Mouse (Mus musculus): ENCODE data around the gene Siva1. TPM values are rescaled to one million over a fixed set of nuclear protein-coding genes. Genes with fewer than 3 reads are reported as not detected.
A peak's percentile ranks its signal among the peaks of the same experiment; 100 is the strongest.

Gene Siva1
- 117 and 139 TPM in 2 replicates for polyA plus RNA-seq (2015; fragmentation: Nextera tagmentation; extraction: Ambion mirVana)

DNA sequence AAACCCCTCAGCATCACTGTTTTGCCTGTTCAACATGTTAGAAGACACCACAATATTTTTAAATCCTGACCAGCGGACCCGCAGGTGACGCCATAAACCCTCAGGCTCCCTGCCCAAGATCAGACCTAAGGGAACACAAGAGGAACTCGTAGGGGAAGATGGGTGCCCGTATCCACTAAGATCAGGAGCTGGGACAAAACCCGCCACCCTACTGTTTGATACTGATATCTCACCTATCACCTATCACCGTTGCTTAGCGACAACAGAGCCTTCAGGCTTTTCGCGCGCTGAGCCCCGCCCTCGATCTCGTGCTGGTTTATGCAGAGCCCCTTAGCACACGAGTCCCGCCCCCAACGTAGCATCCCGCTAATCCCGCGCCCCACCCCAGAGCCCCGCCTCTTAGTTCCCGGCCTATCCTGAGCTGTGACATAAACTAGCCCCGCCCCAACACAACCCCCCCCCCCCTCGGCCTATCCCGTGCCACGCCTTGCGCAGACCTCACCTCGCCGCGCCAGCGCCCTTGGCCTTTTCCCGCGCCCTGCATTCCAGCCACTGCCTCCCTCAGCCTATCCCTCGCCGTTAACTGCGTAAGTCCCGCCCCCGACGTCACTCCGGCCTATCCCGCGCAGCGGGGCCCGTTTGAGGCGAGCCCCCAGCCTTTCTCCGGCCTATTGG is at the start of gene Siva1:
TSS of gene Siva1 (plus strand) at position 500 of the 675 bp plus-strand sequence.
- Histone ChIP-seq H3K9me3 (replicated peaks; ENCODE audit: control insufficient read depth, low read length) (no peaks in the 10 kb centered on the region), H3K27me3 (ENCODE audit: control insufficient read depth, insufficient read depth, low read length) (no peaks in the 10 kb centered on the region), H3K36me3 (ENCODE audit: control insufficient read depth, insufficient read depth) (peaks cover 20% of the 10 kb centered on the region), H3K4me3 (ENCODE audit: low read length) (peak within 1 kb of the TSS; percentile 92), H3K4me1 (ENCODE audit: control insufficient read depth, insufficient read depth, low read length) (peaks cover 16% of the 10 kb centered on the region), H3K9ac (ENCODE audit: low read length) (peak within 1 kb of the TSS; percentile 92), H3K27ac (ENCODE audit: low read length) (peak within 1 kb of the TSS; percentile 89), H3K4me2 (ENCODE audit: low read depth, low read length) (peak within 1 kb of the TSS; percentile 95)
- peak; percentile 97 for ATAC-seq (replicated peaks; ENCODE audit: extremely low read depth, insufficient read depth, low FRiP score)
- WGBS, result 1% methylated on average over 45 of the region's 46 CpGs

DNA sequence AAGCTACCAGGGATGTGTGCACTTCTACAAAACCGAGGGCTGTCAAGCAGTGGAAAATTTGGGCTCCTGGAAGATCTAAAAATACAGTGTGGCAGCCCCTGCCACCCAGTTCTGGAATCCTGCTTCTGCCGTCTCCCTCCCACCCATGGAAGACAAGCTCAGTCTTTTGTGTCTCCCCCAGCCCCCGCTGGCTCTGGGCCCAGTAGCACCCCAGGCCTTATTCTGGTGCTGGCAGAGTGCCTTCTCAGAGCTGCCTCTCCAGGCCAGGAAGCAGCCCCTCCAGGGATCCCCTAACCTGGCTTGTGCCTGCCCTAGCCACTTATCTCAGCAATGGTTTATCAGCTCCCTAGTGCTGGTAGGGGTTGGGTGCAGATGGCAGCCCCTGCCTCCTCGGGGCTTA is 49.5 kb upstream of the Siva1 start:
- Histone ChIP-seq H3K4me1 (ENCODE audit: control insufficient read depth, insufficient read depth, low read length) (peaks cover 48% of the 10 kb centered on the region), H3K4me2 (ENCODE audit: low read depth, low read length) (peak overlapping the region; percentile 0; the same call in 1 of the 2 replicates), H3K9me3 (replicated peaks; ENCODE audit: control insufficient read depth, low read length) (no peaks in the 10 kb centered on the region), H3K4me3 (ENCODE audit: low read length) (no peak overlapping the region), H3K9ac (ENCODE audit: low read length) (peak overlapping the region; percentile 8; the same call in 1 of the 2 replicates), H3K27ac (ENCODE audit: low read length) (peak overlapping the region; percentile 57), H3K36me3 (ENCODE audit: control insufficient read depth, insufficient read depth) (no peaks in the 10 kb centered on the region), H3K27me3 (ENCODE audit: control insufficient read depth, insufficient read depth, low read length) (no peaks in the 10 kb centered on the region)
- 0 out of 2 replicates have a peak, but pooled peaks have one; percentile 11 for ATAC-seq (replicated peaks; ENCODE audit: extremely low read depth, insufficient read depth, low FRiP score)
- WGBS, result 29% methylated on average over 4 of the region's 4 CpGs

DNA sequence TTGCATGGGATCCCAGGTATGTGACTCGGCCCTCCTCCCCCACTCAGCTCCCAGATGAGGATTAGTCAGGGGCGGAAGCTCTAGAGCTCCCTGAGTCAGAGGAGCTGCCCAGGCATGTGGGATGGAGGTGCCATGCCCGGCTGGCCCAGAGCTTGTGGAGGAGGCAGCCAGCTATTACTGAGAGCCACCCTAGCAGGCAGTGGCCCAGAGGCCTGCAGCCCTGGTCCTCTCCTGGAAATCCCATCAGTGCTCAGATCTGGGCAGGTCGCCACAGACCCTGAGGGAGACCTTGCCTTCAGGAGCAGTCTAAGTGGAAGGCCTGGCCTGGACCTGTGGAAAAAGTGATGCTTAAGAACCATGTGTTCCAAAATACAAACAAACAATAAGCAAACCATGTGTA is 48.9 kb upstream of the Siva1 start:
- no peak overlapping the region for H3K4me2 ChIP-seq (ENCODE audit: low read depth, low read length)

DNA sequence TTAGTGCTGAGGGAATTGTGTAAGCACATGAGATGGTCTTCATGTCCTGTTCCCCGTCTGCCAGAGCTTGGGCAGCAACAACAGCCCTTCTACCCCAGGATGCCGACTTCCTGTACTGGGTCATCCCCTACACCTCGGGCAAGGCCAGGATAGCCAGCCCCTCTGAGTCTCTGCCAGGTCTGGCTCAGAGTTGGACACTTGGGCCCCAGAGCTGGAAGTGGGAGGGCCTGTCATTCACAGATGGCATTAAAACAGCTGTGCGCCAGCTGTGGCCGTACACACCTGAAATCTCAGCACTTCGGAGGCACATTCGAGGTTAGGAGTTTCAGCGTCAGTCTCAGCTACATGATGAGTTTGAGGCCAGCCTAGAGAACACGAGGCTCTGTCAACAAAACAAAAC is 48.0 kb upstream of the Siva1 start:
- ATAC-seq (replicated peaks; ENCODE audit: extremely low read depth, insufficient read depth, low FRiP score), result no peak
- Histone ChIP-seq H3K4me1 (ENCODE audit: control insufficient read depth, insufficient read depth, low read length) (peaks cover 40% of the 10 kb centered on the region), H3K27me3 (ENCODE audit: control insufficient read depth, insufficient read depth, low read length) (no peaks in the 10 kb centered on the region), H3K27ac (ENCODE audit: low read length) (no peak overlapping the region), H3K36me3 (ENCODE audit: control insufficient read depth, insufficient read depth) (no peaks in the 10 kb centered on the region), H3K4me3 (ENCODE audit: low read length) (no peak overlapping the region), H3K9me3 (replicated peaks; ENCODE audit: control insufficient read depth, low read length) (no peaks in the 10 kb centered on the region), H3K9ac (ENCODE audit: low read length) (no peak overlapping the region), H3K4me2 (ENCODE audit: low read depth, low read length) (no peak overlapping the region)
- WGBS, result 63% methylated on average over 9 of the region's 9 CpGs

More for the DNA sequence above, 48.9 kb upstream of the Siva1 start:
- peaks cover 45% of the 10 kb centered on the region for H3K4me1 ChIP-seq (ENCODE audit: control insufficient read depth, insufficient read depth, low read length)
- H3K9me3 ChIP-seq (replicated peaks; ENCODE audit: control insufficient read depth, low read length), result no peaks in the 10 kb centered on the region
- no peak for ATAC-seq (replicated peaks; ENCODE audit: extremely low read depth, insufficient read depth, low FRiP score)
- no peaks in the 10 kb centered on the region for H3K36me3 ChIP-seq (ENCODE audit: control insufficient read depth, insufficient read depth)
- H3K9ac ChIP-seq (ENCODE audit: low read length), result peak overlapping the region; percentile 8; the same call in 1 of the 2 replicates
- peak overlapping the region; percentile 57 for H3K27ac ChIP-seq (ENCODE audit: low read length)
- no peak overlapping the region for H3K4me3 ChIP-seq (ENCODE audit: low read length)
- WGBS, result 53% methylated on average over 4 of the region's 4 CpGs
- no peaks in the 10 kb centered on the region for H3K27me3 ChIP-seq (ENCODE audit: control insufficient read depth, insufficient read depth, low read length)

DNA sequence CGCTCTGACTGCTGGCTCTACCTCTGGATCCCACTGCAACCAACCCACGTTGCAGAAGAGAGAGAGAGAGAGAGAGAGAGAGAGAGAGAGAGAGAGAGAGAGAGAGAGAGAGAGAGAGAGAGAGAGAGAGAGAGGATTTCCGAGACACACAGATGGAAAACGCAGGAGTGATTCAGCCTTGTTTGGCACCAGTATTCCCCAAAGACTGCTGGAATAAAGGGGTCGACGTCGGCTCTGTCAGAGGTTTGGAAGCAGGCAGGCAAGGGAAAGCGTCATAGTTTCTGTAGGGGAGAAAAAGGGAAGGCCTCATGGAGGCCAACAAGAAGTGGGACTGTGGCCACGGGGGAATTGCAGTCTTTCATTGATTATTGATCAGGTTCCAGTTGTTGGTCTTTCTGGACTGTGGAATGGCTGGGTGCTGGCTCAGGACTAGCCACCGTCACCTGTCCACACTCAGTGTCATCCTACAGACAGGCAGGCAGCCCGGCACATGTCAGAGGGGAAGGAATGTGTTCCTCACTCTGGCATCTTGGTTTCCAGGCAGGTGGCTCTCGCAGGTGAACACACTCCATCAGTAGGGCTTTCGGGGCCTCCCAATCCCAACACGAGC is 47.5 kb upstream of the Siva1 start:
- Histone ChIP-seq H3K36me3 (ENCODE audit: control insufficient read depth, insufficient read depth) (no peaks in the 10 kb centered on the region), H3K9me3 (replicated peaks; ENCODE audit: control insufficient read depth, low read length) (no peaks in the 10 kb centered on the region), H3K4me1 (ENCODE audit: control insufficient read depth, insufficient read depth, low read length) (peaks cover 40% of the 10 kb centered on the region), H3K4me2 (ENCODE audit: low read depth, low read length) (no peak overlapping the region), H3K27me3 (ENCODE audit: control insufficient read depth, insufficient read depth, low read length) (no peaks in the 10 kb centered on the region), H3K4me3 (ENCODE audit: low read length) (no peak overlapping the region), H3K9ac (ENCODE audit: low read length) (no peak overlapping the region), H3K27ac (ENCODE audit: low read length) (no peak overlapping the region)
- ATAC-seq (replicated peaks; ENCODE audit: extremely low read depth, insufficient read depth, low FRiP score), result no peak
- 71% methylated on average over 14 of the region's 14 CpGs for WGBS

DNA sequence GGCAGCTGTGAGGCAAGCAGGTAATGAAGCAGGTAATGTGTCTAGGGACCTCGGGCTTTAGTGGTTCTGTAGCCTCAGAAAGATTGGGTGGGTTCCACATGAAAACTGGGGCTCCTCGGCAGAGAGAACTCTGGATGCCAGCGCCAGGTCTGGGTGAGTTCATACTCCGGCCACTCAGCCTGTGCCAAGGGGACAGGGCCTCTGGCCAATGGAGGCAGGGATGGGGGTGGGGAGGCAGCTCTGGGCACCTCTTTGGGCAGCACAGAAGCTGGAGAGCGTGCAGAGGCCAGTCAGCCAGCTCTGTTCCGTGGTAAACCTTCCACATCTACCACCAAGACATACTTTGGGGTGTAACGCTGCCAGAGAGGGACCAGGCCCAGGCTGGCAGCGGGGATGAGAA is 46.9 kb upstream of the Siva1 start:
- no peak overlapping the region for H3K9ac ChIP-seq (ENCODE audit: low read length)
- no peak overlapping the region for H3K27ac ChIP-seq (ENCODE audit: low read length)
- no peak for ATAC-seq (replicated peaks; ENCODE audit: extremely low read depth, insufficient read depth, low FRiP score)
- H3K4me3 ChIP-seq (ENCODE audit: low read length), result no peak overlapping the region
- no peaks in the 10 kb centered on the region for H3K36me3 ChIP-seq (ENCODE audit: control insufficient read depth, insufficient read depth)
- peaks cover 40% of the 10 kb centered on the region for H3K4me1 ChIP-seq (ENCODE audit: control insufficient read depth, insufficient read depth, low read length)
- WGBS, result 90% methylated on average over 8 of the region's 8 CpGs
- no peaks in the 10 kb centered on the region for H3K9me3 ChIP-seq (replicated peaks; ENCODE audit: control insufficient read depth, low read length)
- no peaks in the 10 kb centered on the region for H3K27me3 ChIP-seq (ENCODE audit: control insufficient read depth, insufficient read depth, low read length)
- no peak overlapping the region for H3K4me2 ChIP-seq (ENCODE audit: low read depth, low read length)

DNA sequence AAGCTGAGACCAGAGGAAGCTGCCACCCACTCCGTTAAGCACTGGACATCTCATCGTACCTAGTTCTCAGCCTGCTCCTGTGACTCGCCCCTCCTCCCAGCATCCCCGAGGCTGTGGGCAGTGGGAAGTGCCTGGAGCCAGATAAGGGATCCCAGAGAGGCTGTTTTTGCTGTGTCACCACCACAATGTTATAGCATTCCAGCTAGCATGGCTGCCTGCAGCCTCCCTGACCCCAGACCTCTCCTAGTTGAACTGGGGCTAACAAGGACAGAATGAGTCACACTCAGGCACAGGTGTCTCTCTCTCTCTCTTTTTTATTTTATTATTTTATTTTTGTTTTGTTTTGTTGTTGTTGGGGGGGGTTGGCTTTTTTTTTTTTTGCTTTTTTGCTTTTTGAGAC is 45.3 kb upstream of the Siva1 start:
- Histone ChIP-seq H3K4me2 (ENCODE audit: low read depth, low read length) (no peak overlapping the region), H3K36me3 (ENCODE audit: control insufficient read depth, insufficient read depth) (0 out of 2 replicates have a peak, but pooled peaks cover 2% of the 10 kb centered on the region), H3K4me1 (ENCODE audit: control insufficient read depth, insufficient read depth, low read length) (peaks cover 28% of the 10 kb centered on the region), H3K27ac (ENCODE audit: low read length) (no peak overlapping the region), H3K9ac (ENCODE audit: low read length) (no peak overlapping the region), H3K9me3 (replicated peaks; ENCODE audit: control insufficient read depth, low read length) (no peaks in the 10 kb centered on the region), H3K4me3 (ENCODE audit: low read length) (no peak overlapping the region), H3K27me3 (ENCODE audit: control insufficient read depth, insufficient read depth, low read length) (no peaks in the 10 kb centered on the region)
- ATAC-seq (replicated peaks; ENCODE audit: extremely low read depth, insufficient read depth, low FRiP score), result no peak
- 16% methylated on average over 4 of the region's 4 CpGs for WGBS

DNA sequence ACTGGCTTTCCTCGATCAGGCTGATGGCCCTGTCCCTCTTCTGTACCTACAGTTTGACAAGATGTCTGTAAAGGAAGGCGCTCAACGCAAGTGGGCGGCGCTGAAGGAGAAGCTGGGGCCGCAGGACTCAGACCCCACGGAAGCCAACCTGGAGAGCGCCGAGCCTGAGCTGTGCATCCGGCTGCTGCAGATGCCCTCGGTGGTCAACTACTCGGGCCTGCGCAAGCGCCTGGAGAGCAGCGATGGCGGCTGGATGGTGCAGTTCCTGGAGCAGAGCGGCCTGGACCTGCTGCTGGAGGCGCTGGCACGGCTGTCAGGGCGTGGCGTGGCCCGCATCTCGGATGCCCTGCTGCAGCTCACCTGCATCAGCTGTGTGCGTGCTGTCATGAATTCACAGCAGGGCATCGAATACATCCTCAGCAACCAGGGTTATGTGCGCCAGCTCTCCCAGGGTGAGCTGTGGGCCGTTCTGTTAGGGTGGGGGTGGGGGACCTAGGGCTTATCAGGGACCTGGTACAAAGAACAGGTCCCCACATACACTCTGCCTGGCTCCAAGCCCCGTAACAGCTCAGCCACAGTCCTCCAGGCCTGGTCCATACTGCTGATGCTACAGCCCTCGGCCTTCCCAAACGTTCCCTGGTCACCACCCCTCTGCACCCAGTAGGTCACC is 44.4 kb upstream of the Siva1 start:
- ATAC-seq (replicated peaks; ENCODE audit: extremely low read depth, insufficient read depth, low FRiP score), result no peak
- H3K27ac ChIP-seq (ENCODE audit: low read length), result no peak overlapping the region
- peaks cover 19% of the 10 kb centered on the region for H3K4me1 ChIP-seq (ENCODE audit: control insufficient read depth, insufficient read depth, low read length)
- H3K27me3 ChIP-seq (ENCODE audit: control insufficient read depth, insufficient read depth, low read length), result no peaks in the 10 kb centered on the region
- WGBS, result 88% methylated on average over 30 of the region's 30 CpGs
- H3K36me3 ChIP-seq (ENCODE audit: control insufficient read depth, insufficient read depth), result 0 out of 2 replicates have a peak, but pooled peaks cover 2% of the 10 kb centered on the region
- H3K9ac ChIP-seq (ENCODE audit: low read length), result no peak overlapping the region
- H3K4me3 ChIP-seq (ENCODE audit: low read length), result no peak overlapping the region
- no peak overlapping the region for H3K4me2 ChIP-seq (ENCODE audit: low read depth, low read length)
- no peaks in the 10 kb centered on the region for H3K9me3 ChIP-seq (replicated peaks; ENCODE audit: control insufficient read depth, low read length)

DNA sequence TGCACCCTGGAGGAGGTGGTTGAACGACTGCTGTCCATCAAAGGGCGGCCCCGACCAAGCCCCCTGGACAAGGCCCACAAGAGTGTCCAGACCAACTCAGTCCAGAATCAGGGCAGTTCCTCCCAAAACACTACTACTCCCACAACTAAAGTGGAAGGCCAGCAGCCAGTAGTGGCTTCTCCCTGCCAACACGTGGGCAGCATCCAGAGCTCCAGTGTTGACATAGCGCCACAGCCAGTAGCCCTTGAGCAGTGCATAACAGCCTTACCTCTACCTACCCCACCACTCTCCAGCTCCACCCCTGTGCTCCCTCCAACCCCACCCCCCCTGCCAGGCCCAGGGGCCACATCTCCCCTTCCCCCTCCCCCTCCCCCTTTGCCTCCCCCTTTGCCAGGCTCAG is 40.5 kb upstream of the Siva1 start:
- H3K4me3 ChIP-seq (ENCODE audit: low read length), result no peak overlapping the region
- ATAC-seq (replicated peaks; ENCODE audit: extremely low read depth, insufficient read depth, low FRiP score), result no peak

More for the DNA sequence above, 40.5 kb upstream of the Siva1 start:
- no peaks in the 10 kb centered on the region for H3K27me3 ChIP-seq (ENCODE audit: control insufficient read depth, insufficient read depth, low read length)
- WGBS, result 83% methylated on average over 5 of the region's 5 CpGs
- no peaks in the 10 kb centered on the region for H3K9me3 ChIP-seq (replicated peaks; ENCODE audit: control insufficient read depth, low read length)
- peaks cover 5% of the 10 kb centered on the region; the same call in 1 of the 2 replicates for H3K36me3 ChIP-seq (ENCODE audit: control insufficient read depth, insufficient read depth)
- no peak overlapping the region for H3K9ac ChIP-seq (ENCODE audit: low read length)
- H3K27ac ChIP-seq (ENCODE audit: low read length), result no peak overlapping the region
- no peak overlapping the region for H3K4me2 ChIP-seq (ENCODE audit: low read depth, low read length)
- peaks cover 15% of the 10 kb centered on the region for H3K4me1 ChIP-seq (ENCODE audit: control insufficient read depth, insufficient read depth, low read length)
